Mouse (Mus musculus) neutrophil, adult 83 days (primary cell): ENCODE measurements around the gene Ercc1. TPM values are rescaled to one million over a fixed set of nuclear protein-coding genes. Genes with fewer than 3 reads are reported as not detected.

ENCODE experiments used
- total RNA-seq, 2 experiments: library from RNA; stranded (reverse); gene quantifications; one replicate each; pipeline ENCODE4 v1.2.4; 2023

Ercc1 gene
- total RNA-seq: 10 to 100 TPM; 16.8 to 19.7 TPM

GRCm38 (mm10) chr7:19344237-19344847 lies at the start of gene Ercc1:
Ercc1 (plus strand) TSS chr7:19344778.

GRCm38 (mm10) chr7:19309884-19310641 lies 34.5 kb upstream of the Ercc1 start, which contains the start of gene Fosb:
Fosb (minus strand) TSS chr7:19310051.

GRCm38 (mm10) chr7:19359299-19359891 lies 14.8 kb downstream of the Ercc1 start, which contains the start of the genes Cd3eap and Ppp1r13l:
Cd3eap (minus strand) TSS chr7:19359483.
Ppp1r13l (plus strand) TSS chr7:19359749.

GRCm38 (mm10) chr7:19381377-19382165 lies 37.0 kb downstream of the Ercc1 start, which contains the start of gene Ercc2:
Ercc2 (plus strand) TSS chr7:19382010.

GRCm38 (mm10) chr7:19403731-19404296 lies 59.2 kb downstream of the Ercc1 start, which contains the start of gene Klc3:
Klc3 (minus strand) TSS chr7:19404104.

GRCm38 (mm10) chr7:19404476-19404875 lies 59.9 kb downstream of the Ercc1 start, which contains the start of gene Ckm:
Ckm (plus strand) TSS chr7:19404776.

Other genes starting within 250 kb of the Ercc1 start
- gene Gm4969, start 226.4 kb upstream of the Ercc1 start, total RNA-seq: not detected
- gene Fbxo46, start 224.9 kb upstream of the Ercc1 start, total RNA-seq: 10 to 100 TPM; 16.2 to 16.6 TPM
- gene Qpctl, start 195.5 kb upstream of the Ercc1 start, total RNA-seq: 10 to 100 TPM; 10.4 to 10.8 TPM
- 10 to 100 TPM; 44.8 to 49.2 TPM for gene Snrpd2, start 195.1 kb upstream of the Ercc1 start, total RNA-seq
- gene Gipr, start 178.7 kb upstream of the Ercc1 start, total RNA-seq: not detected
- 10 to 100 TPM; 59.9 to 73.3 TPM for gene Eml2, start 168.4 kb upstream of the Ercc1 start, total RNA-seq
- not detected for gene Gpr4, start 132.2 kb upstream of the Ercc1 start, total RNA-seq
- 10 to 100 TPM; 22.5 to 24.0 TPM for gene Opa3, start 116.4 kb upstream of the Ercc1 start, total RNA-seq
- gene Vasp, start 73.0 kb upstream of the Ercc1 start, total RNA-seq: 100 to 1,000 TPM; 586 to 605 TPM
- 1 to 10 TPM in 1 of 2 experiments, not detected in 1; 2.1 TPM for gene Ppm1n, start 64.7 kb upstream of the Ercc1 start, total RNA-seq
- not detected for gene Rtn2, start 62.2 kb upstream of the Ercc1 start, total RNA-seq
- gene Fosb, start 34.7 kb upstream of the Ercc1 start, total RNA-seq: 1,000 to 10,000 TPM; 1,994 to 3,359 TPM
- gene Cd3eap, start 14.7 kb downstream of the Ercc1 start, total RNA-seq: 1 to 10 TPM; 5.5 to 5.8 TPM
- 1 to 10 TPM; 2.9 to 5.6 TPM for gene Ppp1r13l, start 15.0 kb downstream of the Ercc1 start, total RNA-seq
- gene Ercc2, start 37.2 kb downstream of the Ercc1 start, total RNA-seq: 10 to 100 TPM; 13.2 to 23.6 TPM
- not detected for gene Klc3, start 59.3 kb downstream of the Ercc1 start, total RNA-seq
- 1 to 10 TPM; 3.4 to 4.7 TPM for gene Ckm, start 60.0 kb downstream of the Ercc1 start, total RNA-seq
- gene Mark4, start 114.0 kb downstream of the Ercc1 start, total RNA-seq: 10 to 100 TPM; 26.4 to 28.6 TPM
- under 1 TPM; 0.24 to 0.35 TPM for gene Exoc3l2, start 118.6 kb downstream of the Ercc1 start, total RNA-seq
- gene Bloc1s3, start 163.6 kb downstream of the Ercc1 start, total RNA-seq: 1 to 10 TPM; 7.4 to 7.9 TPM
- gene Trappc6a, start 163.6 kb downstream of the Ercc1 start, total RNA-seq: 10 to 100 TPM; 22.1 to 24.5 TPM
- gene Nkpd1, start 173.1 kb downstream of the Ercc1 start, total RNA-seq: not detected
- gene Ppp1r37, start 218.3 kb downstream of the Ercc1 start, total RNA-seq: 10 to 100 TPM; 31.9 to 36.5 TPM
- 1 to 10 TPM; 3.0 to 3.5 TPM for gene Zfp296, start 232.5 kb downstream of the Ercc1 start, total RNA-seq
- gene Gemin7, start 232.8 kb downstream of the Ercc1 start, total RNA-seq: 10 to 100 TPM; 53.1 to 56.2 TPM